Mouse (Mus musculus) right cerebral cortex, postnatal 25 days (tissue): Measurements from ENCODE around the gene Slc16a10.

ENCODE experiments used
- DNase-seq: peaks from one replicate; pipeline ENCODE4 v3.0.0; 2022

Slc16a10 gene

GRCm38 (mm10) chr10:40067071-40067470, 75.0 kb downstream of the Slc16a10 start:
- no peak for DNase-seq

- DNase-seq, result no peak
Measured at GRCm38 (mm10) chr10:40065357-40065756, 76.7 kb downstream of the Slc16a10 start.

GRCm38 (mm10) chr10:40063291-40063890, 78.7 kb downstream of the Slc16a10 start:
- no peak for DNase-seq

GRCm38 (mm10) chr10:40062812-40063211, 79.2 kb downstream of the Slc16a10 start:
- DNase-seq, result no peak

GRCm38 (mm10) chr10:40061926-40062325, 80.1 kb downstream of the Slc16a10 start:
- no peak for DNase-seq

GRCm38 (mm10) chr10:40058786-40059120, 83.3 kb downstream of the Slc16a10 start:
- DNase-seq, result no peak

- DNase-seq, result no peak
Measured at GRCm38 (mm10) chr10:40058062-40058785, 83.8 kb downstream of the Slc16a10 start.

GRCm38 (mm10) chr10:40057615-40058014, 84.4 kb downstream of the Slc16a10 start:
- no peak for DNase-seq

GRCm38 (mm10) chr10:40054455-40054854, 87.6 kb downstream of the Slc16a10 start:
- peak; percentile 40 for DNase-seq

GRCm38 (mm10) chr10:40053896-40054295, 88.2 kb downstream of the Slc16a10 start:
- peak; percentile 36 for DNase-seq

- no peak for DNase-seq
Measured at GRCm38 (mm10) chr10:40053257-40053895, 88.7 kb downstream of the Slc16a10 start.

GRCm38 (mm10) chr10:40051997-40052396, 90.1 kb downstream of the Slc16a10 start:
- DNase-seq, result no peak

GRCm38 (mm10) chr10:40050763-40051162, 91.3 kb downstream of the Slc16a10 start:
- no peak for DNase-seq

GRCm38 (mm10) chr10:40041339-40041738, 100.7 kb downstream of the Slc16a10 start:
- DNase-seq, result no peak

- DNase-seq, result peak; percentile 57
Measured at GRCm38 (mm10) chr10:40036686-40037560, 105.1 kb downstream of the Slc16a10 start.

GRCm38 (mm10) chr10:40034956-40035355, 107.1 kb downstream of the Slc16a10 start:
- DNase-seq, result no peak

GRCm38 (mm10) chr10:40032897-40033296, 109.2 kb downstream of the Slc16a10 start:
- DNase-seq, result no peak

GRCm38 (mm10) chr10:40030716-40031115, 111.3 kb downstream of the Slc16a10 start:
- no peak for DNase-seq

- no peak for DNase-seq
Measured at GRCm38 (mm10) chr10:40029610-40030009, 112.4 kb downstream of the Slc16a10 start.

- DNase-seq, result no peak
Measured at GRCm38 (mm10) chr10:40028091-40028490, 114.0 kb downstream of the Slc16a10 start.

- no peak for DNase-seq
Measured at GRCm38 (mm10) chr10:40026546-40026945, 115.5 kb downstream of the Slc16a10 start.

- DNase-seq, result no peak
Measured at GRCm38 (mm10) chr10:40025560-40025959, 116.5 kb downstream of the Slc16a10 start.
